Mouse (Mus musculus) T-helper 1 cell (primary cell): ENCODE data around the gene Rnase2b.

Experiments used
- in situ Hi-C: fragments of 300-600 bp; cut with MboI, MseI; formaldehyde crosslinking; loops from one replicate; pipeline ENCODE4 v1.15.1; 2025; ENCODE audit warnings: high pct_unique_total_duplicates

Rnase2b gene

GRCm38 (mm10) chr14:51161976-51162375, at the start of gene Rnase2b:
Gene Rnase2b, plus strand, starts transcription at chr14:51162260.
- in situ Hi-C loops = loop anchor here (5.0 kb wide), 1 partner anchor 55 kb away; no protein-coding TSS in a partner anchor

GRCm38 (mm10) chr14:51113476-51113875, 48.6 kb upstream of the Rnase2b start:
- in situ Hi-C loops = no loop called here

- in situ Hi-C loops = no loop called here
Observed at GRCm38 (mm10) chr14:51113916-51114560, 48.0 kb upstream of the Rnase2b start, which contains the start of gene Eddm3b. Gene Eddm3b, plus strand, starts transcription at chr14:51114426.

DNA sequence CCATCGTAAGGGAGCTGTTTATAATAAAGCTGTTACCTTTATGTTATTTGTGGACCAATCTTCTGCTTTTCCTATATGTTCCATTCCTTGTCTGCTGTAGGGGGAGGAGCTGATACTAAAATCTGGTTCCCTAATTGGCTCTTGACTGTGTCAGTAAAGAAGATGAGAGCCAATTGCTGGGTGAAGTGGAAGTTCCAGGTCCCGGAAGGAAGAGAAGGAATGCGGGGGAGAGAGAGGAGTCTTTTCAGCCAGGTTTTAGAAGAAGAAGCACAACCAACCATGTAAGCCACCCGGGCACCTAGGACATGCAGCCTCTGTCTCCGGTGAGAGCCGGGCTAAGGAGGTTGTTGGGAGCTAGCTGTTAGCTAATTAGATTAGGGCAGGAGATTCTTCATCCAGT, 36.4 kb upstream of the Rnase2b start:
- in situ Hi-C loops = no loop called here

- in situ Hi-C loops = no loop called here
Observed at GRCm38 (mm10) chr14:51127648-51128258, 34.3 kb upstream of the Rnase2b start.

- in situ Hi-C loops = no loop called here
Observed at GRCm38 (mm10) chr14:51128775-51129623, 33.1 kb upstream of the Rnase2b start.

DNA sequence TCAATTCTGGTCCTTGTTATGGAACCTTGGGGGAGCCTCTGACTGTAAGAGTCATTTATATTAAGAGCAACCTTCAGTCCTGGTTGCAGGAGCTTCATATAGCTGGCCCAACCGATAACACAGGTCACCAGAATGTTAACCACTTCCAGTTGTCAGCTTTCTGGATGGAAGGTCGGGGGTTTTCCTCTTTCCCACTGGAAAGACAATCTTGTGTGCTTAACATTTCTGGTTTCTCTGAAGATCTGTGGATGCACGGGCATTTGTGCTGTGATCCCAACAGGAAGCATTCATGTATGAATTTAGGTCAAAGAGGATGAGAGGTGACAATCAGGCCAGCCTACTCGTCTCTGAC, 32.5 kb upstream of the Rnase2b start:
- in situ Hi-C loops = no loop called here

GRCm38 (mm10) chr14:51130315-51130940, 31.6 kb upstream of the Rnase2b start:
- in situ Hi-C loops = no loop called here

DNA sequence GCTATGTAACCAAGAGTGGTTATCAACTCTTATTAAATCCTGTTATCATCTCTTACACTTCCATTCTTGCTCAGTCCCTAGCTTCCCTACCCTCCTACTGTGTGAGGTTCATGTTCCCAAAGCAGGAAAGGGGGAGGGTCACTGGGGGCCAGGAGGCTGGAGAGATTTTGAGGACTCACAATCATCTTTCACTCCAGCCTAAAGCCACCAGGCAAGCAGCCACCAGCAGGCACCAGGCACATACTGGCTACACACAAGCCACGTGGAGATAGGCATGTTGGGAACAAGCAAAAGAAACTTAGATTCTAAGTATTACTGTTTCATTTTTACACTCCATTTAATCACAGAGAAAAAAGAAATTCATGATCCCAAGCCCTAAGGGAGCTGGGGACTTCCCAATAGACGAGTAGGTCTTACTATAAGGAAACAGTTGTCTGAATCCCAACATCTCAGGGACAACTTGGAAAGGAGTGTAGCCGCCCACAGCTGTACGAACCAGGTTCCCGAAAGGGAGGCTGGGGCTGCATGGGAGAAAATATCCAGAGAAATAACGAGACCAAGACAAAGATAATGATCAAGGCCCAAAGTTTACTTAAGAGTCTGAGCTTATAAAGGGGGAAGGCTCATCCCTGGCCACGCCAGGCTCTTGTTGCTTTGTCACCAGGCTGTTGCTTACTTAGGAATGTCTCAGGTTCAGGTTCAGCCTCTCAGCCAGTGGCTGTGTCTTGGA, 30.8 kb upstream of the Rnase2b start:
- in situ Hi-C loops = no loop called here

DNA sequence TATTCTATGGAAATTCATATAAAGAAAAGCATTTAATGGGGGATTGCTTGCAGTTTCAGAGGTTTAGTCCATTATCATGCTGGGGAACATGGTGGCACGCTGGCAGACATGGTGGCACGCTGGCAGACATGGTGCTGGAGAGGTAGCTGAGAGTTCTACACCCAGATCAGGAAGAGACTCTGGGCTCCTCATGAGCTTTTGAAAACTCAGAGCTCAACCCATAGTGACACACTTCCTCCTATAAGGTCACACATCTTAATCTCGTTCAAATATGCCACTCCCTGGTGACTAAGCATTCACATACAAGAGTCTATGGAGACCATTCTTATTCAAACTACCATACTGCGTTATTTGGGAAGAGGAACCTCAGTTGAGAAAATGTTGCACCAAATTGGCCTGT, 29.7 kb upstream of the Rnase2b start:
- in situ Hi-C loops = no loop called here

GRCm38 (mm10) chr14:51140342-51140741, 21.7 kb upstream of the Rnase2b start:
- in situ Hi-C loops = no loop called here

GRCm38 (mm10) chr14:51142119-51142518, 19.9 kb upstream of the Rnase2b start:
- in situ Hi-C loops = no loop called here

DNA sequence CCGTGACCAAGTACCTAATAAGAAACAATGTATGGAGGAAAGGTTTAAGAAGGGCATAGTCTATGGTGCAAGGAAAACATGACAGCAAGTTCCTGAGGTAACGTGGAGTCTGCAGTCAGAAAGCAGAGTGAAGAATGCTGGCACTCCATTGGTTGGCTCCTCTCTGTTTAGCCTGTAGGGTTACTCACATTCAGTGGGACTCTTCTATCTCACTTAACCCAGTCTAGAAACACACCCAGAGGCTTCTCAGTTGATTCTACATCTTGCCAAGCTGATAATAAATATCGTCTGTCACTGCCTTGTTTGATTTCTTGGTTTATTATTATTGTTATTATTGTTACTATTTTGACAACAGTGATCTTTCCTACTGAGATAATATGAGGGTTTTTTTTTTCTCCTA, 19.5 kb upstream of the Rnase2b start:
- in situ Hi-C loops = no loop called here

DNA sequence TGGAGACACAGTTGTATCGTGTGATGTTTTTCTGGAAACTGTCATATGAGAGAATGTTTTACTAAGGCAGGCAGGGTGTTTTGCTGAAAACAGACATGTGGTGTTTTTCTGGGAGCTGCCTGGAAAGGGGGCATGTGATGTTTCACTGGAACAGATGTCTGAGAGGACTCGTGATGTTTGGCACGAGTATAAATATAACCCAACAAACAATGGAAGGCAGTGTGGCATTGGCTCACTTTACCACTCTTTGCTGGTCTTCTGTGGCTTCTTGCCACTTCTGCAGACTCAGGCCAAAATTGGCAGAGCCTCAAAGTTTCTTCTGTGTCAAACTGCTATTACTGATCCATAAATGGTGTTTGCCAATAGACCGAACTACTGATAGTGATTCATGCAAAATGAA, 18.8 kb upstream of the Rnase2b start:
- in situ Hi-C loops = no loop called here

GRCm38 (mm10) chr14:51143937-51144336, 18.1 kb upstream of the Rnase2b start:
- in situ Hi-C loops = no loop called here

DNA sequence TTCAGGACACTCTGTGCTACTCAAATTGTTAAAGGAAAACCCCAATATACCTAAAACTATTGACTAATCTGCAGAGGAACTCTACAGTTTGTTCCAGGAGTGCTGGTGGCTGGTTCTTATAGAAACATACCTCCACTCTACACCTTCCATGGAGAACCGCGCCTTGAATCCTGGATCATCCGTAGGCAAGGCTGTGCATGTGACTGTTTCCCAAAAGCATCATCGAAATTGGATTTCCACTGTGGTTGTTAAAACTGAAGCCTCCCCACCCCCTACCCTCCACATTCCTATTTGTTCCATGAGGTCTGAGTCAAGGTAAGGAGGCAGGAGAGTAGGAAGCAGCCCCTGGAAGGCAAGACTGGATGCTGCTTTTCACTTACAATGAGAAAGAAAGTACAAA, 17.6 kb upstream of the Rnase2b start:
- in situ Hi-C loops = no loop called here

DNA sequence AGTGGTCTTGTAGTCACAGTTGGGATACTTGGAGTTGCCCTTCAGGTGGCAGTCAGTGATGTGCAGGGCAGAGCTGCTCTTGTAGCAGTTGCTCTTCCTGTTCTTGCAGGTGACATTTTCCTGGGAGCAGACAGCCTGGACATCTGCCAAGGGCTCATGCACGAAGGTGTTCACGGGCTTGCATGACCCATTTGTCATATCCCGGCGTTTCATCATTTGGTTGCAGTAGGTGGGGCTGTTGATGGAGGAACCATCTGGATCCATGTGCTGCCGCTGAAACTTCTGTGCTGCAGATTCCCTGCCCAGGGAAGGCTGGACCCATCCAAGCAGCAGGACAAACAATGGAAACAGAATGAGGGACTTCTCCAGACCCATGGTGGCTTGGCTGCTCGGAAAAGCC, 16.5 kb upstream of the Rnase2b start:
- in situ Hi-C loops = no loop called here

DNA sequence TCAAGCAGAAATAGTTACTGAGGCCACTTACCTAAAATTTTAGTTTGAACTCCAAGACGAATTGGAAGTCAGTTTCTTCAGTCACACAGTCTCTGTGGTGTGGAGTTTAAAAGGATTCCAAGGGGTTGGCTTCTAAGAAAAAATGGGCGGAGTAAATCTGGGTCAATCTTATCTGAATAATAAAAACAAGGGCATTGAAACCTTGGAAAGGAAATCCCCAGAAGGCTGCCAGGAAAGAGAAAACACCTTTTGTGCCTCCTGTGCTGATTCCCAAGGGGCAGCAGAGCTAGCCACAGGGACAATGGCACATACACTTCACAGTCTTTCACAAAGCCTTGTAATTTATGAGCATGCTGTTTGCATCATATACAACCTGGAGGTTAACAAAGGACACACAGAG, 15.4 kb upstream of the Rnase2b start, which contains the start of gene Rnase1:
Gene Rnase1 (minus strand): TSS at position 101 of the 400 bp plus-strand sequence.
- in situ Hi-C loops = no loop called here

DNA sequence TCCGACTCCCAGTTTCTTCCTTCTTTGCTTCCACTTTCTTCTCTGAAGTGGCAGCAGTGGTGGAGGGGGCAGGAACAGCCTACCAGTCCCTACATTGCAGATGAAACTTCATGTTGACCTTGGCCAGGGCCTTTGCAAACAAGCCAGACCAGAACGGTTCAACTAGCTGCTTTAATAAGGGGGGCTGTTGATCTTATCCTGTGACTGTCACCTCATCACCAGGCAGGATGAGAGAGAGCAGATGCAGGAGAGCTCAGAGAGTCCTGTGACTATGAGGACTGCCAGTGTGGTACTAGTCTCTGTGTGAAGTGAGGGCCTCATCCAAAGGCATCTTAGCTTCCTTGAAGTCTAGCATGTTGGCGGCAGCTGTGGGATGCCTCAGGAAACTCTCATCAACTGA, 14.1 kb upstream of the Rnase2b start:
- in situ Hi-C loops = no loop called here

DNA sequence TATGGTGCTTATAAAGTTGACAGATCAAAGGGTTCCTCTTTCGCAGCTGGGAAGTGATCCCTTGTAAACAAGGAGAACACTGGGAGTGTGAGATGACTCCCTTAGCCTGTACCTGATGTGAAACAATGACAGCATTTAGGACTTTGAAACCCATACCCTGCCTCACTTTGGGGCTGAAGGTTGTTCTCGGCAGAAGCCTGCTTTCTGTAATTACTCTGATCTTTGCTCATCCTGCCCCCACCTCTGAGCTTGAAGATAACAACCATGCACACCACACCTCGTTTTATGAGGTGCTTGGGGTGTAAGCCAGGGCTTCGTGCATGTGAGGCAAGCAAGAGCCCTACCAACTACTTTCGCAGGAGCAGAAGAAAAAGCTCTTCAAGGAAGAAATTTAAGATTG, 12.9 kb upstream of the Rnase2b start:
- in situ Hi-C loops = no loop called here

DNA sequence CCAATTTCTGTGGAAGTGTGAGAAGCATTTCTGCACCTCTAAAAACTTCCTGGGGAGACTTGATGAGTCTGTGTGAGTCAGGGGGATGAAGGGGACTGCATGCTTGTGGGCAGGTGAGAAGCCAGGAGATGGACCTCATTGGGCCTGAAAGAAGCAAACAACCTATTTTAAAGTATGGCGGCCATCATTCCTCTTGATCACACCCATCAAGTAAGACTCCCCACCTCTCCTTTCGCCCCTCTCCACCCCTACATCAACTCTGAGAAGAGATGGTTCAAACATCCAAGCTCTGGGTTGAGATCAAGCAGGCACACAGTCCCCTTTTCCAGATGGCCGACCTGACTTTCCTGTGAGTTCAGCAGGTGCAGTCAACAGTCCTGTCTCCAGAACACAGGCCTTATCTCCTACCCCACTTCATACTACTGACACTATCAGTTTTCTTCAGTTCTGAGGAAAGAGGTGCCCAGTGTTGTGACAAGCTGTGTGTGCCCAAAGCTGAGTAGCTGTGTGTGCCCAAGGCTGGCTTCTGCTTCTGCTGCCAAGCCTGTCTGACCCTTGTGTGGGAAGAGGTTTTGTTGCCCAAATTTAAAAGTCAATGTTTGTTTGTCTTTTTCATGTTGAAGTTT, 11.7 kb upstream of the Rnase2b start:
- in situ Hi-C loops = no loop called here
